Mouse (Mus musculus) T-helper 17 cell (primary cell): ENCODE data around the gene Dynlt1a.
"Not testable (repeated sequence)": the region's sequence is repeated elsewhere in the genome, so short reads cannot be mapped to it uniquely, and the experiment has no call there.

Experiments used
- in situ Hi-C, 2 experiments: fragments of 300-600 bp; cut with MboI, MseI; formaldehyde crosslinking; loops; 1 replicate in 1 of 2; 2 replicates in 1 of 2; pipeline ENCODE4 v1.15.1; 2025; ENCODE audit warnings: high pct_unique_total_duplicates in 2 of 2

The Dynlt1a gene

DNA sequence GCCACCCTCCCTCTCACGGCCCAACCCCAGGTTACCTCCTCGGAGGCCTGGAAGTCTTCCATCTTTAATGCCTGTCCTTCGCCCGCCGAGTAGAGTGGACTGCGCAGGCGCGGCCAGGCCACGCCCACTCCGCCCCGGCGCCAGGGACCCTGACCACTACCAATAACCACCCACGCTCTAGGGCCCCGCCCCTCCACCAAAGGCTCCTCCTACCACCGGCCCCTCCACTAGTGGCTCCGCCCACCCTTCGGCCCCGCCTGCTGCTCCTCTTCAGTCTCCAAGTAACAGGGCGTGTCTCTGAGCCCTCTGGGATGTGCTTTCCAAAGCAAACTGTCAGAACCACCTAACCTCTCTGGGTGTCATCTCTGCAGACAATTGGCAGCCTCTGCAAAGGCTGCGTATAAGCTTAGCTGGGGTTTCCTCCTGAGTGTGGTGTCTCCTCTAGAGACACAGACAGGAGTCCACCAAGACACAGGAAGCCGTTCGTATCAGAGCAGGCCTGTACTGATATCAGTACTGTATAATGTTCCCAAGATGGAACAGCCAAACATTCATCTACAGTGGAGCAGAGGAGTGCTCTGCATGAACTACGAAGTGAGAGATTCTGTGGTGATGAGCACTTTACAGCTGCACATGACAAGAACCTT lies at the start of gene Dynlt1a:
Gene Dynlt1a, minus strand, starts transcription at position 162 of the 647 bp plus-strand sequence.
- in situ Hi-C loops: loop anchor here in 1 of 2 experiments (5.0 kb wide), 1 partner anchor 335 kb away; no protein-coding TSS in a partner anchor

DNA sequence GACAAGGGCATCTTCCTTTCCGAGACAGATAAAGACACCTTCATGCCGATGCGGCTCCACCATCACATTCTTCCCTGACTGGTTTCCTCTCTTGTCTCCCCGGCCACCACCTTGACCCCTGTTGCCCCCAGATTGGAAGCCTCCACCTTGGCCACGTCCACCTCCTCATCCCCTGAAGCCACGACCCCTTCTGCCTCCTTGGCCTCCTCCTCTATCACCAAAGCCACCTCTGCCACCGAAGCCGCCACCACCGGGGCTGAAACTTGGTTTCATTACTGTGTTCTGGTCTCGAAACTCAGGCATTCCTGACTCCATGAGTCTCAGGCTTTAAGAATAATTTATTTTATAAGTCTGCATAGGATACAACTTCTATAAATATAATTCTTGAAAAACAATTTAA lies 38.0 kb upstream of the Dynlt1a start:
- in situ Hi-C loops: loop anchor here in 1 of 2 experiments (5.0 kb wide), 1 partner anchor 133 kb away; no protein-coding TSS in a partner anchor

GRCm38 (mm10) chr17:6342606-6343294 lies 25.4 kb upstream of the Dynlt1a start:
- in situ Hi-C loops: not testable (repeated sequence)

DNA sequence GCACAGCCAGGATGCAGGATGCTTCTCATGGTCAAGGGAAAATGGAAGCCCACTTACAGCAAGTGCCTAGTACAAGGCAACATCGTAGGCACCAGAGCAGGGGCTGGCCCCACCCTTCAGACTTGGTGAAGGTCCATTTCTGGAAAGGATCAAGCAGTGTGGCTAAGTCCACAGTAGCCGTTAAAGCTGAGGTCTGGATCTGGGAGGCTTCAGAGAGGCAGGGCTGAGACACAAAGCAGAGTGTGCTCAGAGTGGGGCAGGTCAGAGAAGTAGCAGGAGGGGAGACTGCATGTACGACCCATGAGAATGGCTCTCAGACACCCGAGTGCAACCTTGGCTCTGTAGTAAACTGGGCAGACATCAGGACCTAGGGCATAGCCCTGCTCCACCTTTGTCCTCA lies 11.7 kb upstream of the Dynlt1a start:
- in situ Hi-C loops: not testable (repeated sequence)

DNA sequence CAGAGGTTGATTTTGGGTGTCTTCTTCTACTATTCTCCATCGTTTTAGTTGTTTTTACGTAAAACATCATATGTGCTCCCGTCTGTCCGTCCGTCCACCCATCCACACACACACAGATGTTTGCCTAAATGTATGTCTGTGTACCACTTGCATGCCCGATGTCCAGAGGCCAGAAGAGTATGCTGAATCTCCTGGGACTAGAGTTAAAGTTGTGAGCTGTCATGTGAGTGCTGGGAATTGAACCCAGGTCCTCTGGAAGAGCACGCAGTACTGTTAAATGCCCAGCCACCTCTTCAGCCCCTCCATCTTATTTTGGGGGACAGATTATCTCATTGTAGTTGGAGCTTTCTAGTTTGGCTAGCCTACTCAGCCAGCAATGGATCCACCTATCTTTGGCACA lies 10.3 kb upstream of the Dynlt1a start:
- in situ Hi-C loops: not testable (repeated sequence)

DNA sequence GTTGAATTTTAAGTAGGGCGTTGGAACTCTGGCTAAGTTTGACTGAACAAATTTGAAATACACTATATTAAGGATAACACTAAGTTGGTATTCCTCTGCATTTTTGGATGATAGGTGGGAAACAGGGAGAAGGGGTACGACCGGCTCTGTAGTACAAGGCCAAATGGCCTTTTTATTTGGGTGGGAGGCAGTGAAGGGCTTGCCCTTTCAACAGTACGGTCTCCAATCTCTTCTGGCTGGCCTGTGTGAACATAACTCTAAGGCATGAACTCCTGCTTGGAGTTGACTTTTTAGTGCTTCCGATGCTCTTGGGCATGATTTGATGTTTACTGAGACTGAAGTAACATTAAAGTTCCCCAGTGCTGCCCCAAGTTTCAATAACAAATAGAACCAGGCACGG lies 8.2 kb upstream of the Dynlt1a start:
- in situ Hi-C loops: not testable (repeated sequence)

DNA sequence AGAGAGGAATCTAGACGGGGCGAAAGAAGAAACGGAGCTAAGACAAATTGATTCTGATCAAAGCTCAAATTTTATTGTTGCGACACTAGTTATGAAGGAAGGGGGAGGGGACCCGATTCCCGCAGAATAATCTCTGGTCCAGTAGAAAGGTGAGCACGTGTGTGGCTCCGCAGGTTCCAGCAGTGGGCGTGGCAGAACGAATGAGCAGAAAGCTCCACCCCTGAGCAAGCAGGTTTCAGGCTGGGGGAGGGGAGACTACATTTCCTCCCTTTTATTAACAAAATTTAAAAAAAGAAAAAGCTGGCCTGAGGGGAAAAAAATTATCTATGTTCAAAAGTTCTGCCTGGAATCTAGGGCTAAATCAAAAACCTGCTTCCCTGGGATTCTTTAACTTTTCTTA lies 7.7 kb upstream of the Dynlt1a start:
- in situ Hi-C loops: not testable (repeated sequence)

GRCm38 (mm10) chr17:6321778-6322101 lies 4.4 kb upstream of the Dynlt1a start:
- in situ Hi-C loops: loop anchor here (5.0 kb wide), 3 partner anchors 64 to 171 kb away; partner anchors contain the start of gene Tmem181a (in 1 of the 2)

- in situ Hi-C loops: loop anchor here (5.0 kb wide), 3 partner anchors 64 to 171 kb away; partner anchors contain the start of gene Tmem181a (in 1 of the 2)
Observed at GRCm38 (mm10) chr17:6321081-6321777, 3.9 kb upstream of the Dynlt1a start.

DNA sequence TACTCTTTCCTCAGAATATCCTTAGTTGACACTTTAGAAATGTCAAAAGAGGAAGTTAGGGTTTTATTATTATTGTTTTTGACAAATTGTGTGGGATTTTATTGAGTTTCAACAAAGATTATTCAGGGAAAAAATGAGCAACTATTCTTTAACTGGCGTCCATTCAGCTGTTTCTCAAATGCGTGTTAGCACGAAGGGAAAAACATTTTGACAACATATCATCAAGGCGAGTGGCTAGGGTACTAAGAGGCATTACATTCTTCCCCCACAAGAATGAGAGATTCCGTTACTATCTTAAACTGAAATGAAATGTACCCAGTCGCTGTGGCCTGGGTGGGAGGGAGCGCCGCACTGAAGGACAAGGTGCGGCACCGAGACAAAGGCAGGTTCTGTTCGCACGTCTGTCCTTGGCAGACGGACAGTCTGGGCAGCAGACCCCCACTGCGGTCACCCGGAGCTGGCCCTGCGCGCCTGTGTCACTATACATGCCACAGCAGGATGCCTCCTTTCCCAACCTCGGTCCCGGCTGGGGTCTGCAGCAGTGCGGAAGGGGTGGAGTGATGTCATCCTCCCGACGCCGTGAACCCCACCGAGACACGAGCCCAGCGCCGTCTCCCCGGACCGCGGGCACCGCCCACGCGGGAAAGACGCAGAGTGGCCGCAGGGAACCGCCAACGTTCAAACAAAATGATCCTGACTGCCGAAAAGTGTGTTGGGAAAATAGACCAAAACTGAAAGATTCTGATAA lies 747 bp downstream of the Dynlt1a start:
- in situ Hi-C loops: loop anchor here in 1 of 2 experiments (5.0 kb wide), 1 partner anchor 336 kb away; no protein-coding TSS in a partner anchor

- in situ Hi-C loops: loop anchor here in 1 of 2 experiments (5.0 kb wide), 1 partner anchor 337 kb away; no protein-coding TSS in a partner anchor
Observed at GRCm38 (mm10) chr17:6315706-6316105, 1.6 kb downstream of the Dynlt1a start.

DNA sequence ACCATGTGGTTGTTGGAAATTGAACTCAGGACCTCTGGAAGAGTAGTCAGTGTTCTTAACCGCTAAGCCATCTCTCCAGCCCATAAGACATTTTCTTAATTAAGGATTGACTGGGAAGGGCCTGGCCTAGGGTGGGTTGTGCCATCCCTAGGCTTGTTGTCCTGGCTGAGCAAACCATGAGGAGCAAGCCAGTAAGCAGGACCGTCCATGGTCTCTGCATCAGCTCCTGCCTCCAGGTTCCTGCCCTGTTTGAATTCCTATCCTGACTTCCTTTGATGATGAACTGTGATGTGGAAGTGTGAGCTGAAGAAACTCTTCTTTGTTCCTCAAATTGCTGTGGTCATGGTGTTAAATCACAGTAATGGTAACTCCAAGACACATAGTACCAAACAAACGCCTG lies 2.8 kb downstream of the Dynlt1a start:
- in situ Hi-C loops: not testable (repeated sequence)

DNA sequence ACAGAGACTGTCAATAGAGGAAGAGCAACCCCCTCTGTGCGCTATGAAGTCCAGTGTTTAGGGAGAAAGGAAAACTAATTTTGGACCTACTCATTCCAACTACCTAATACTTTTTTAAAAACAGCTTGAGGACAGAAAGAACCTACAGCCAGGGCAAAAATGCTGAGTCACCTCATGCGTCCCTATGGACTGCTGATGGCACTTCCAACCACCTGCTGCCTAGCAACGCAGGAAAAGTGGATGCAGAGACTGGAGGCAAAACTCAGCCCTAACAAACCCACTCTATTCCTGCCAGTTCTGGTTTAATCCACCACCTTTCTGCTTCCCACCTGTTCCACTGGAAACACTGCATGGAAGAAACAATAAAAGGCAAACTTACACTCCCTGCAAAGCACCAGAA lies 4.5 kb downstream of the Dynlt1a start:
- in situ Hi-C loops: not testable (repeated sequence)

- in situ Hi-C loops: not testable (repeated sequence)
Observed at GRCm38 (mm10) chr17:6311716-6312115, 5.6 kb downstream of the Dynlt1a start.

DNA sequence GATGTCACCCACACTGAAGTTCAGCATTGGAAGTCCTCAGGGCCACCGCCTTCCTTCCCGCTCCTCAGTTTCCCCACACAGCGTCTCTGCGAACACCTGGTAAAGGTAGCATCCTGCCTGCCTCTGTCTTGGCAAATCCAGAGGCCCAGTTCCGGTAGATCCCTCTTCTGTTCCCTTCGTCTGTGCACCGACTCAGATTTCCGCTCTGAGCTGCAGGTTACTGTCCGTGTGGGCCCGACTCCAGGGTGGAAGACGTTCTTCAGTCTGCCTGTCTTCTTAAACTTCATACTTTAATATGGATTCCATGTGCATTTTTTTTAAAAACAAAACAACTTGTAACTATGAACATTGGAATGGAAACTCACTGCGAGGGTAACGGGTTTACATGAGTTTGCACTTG lies 10.8 kb downstream of the Dynlt1a start:
- in situ Hi-C loops: not testable (repeated sequence)

GRCm38 (mm10) chr17:6305656-6306270 lies 11.5 kb downstream of the Dynlt1a start:
- in situ Hi-C loops: not testable (repeated sequence)

DNA sequence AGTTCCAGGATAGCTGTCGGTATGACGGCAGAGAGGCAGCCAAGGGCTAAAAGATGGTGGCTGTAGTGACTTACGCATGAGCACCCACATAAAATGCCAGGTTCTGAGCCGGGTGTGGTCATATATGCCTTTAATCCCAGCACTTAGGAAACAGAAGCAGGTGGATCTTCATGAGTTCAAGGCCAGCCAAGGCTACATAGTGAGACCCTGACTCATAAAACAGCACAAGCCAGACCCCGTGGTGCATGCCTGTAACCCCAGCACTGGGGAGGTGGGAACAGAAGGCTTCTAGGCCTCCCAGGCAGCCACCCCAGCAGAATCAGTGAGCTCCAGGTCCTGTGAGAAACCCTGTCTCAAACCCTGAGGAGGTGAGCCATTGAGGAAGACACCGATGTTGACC lies 12.4 kb downstream of the Dynlt1a start:
- in situ Hi-C loops: loop anchor here (5.0 kb wide), 1 partner anchor 312 kb away; no protein-coding TSS in a partner anchor

- in situ Hi-C loops: loop anchor here (5.0 kb wide), 1 partner anchor 317 kb away; no protein-coding TSS in a partner anchor
Observed at GRCm38 (mm10) chr17:6300190-6300863, 17.0 kb downstream of the Dynlt1a start.

GRCm38 (mm10) chr17:6297060-6297795 lies 20.1 kb downstream of the Dynlt1a start:
- in situ Hi-C loops: not testable (repeated sequence)
